Mouse (Mus musculus) central nervous system, embryonic 18 days (tissue): ENCODE measurements around the gene Gtf3c1. TPM values are rescaled to one million over a fixed set of nuclear protein-coding genes. Genes with fewer than 3 reads are reported as not detected.

Experiments
- polyA plus RNA-seq: library from polyadenylated mRNA; depleted of rRNA; stranded (reverse); fragments of >200 nt; gene quantifications from 2 replicates; pipeline ENCODE4 v1.2.3, GENCODE M21; 2012; rRNA removed

Gene Gtf3c1
- polyA plus RNA-seq = 41.3 and 43.3 TPM in 2 replicates

DNA sequence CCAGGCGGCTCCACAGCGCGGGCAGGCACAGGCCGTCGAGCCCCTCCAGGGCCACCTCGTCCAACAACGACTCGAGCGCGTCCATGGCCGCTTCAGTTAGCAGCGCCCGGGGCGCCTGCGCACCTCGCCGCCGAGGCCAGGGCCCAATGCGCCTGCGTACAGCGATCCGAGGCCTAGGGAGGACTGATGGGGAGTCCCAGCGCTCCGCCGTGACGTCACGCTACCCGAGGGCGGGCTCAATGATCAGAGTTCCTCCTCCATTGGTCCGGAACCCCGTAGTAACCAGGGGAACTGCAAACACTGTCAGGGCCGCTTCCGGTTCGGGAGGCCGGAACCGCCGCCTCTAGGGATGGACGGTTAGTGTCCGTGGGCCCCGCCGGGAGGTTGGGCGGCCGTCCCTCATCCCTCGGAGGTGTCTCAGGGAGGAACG is at the start of gene Gtf3c1, which contains the start of gene D430042O09Rik:
Gene Gtf3c1 (minus strand): TSS at position 188 of the 430 bp plus-strand sequence.
Gene D430042O09Rik (plus strand): TSS at position 296 of the 430 bp plus-strand sequence.

DNA sequence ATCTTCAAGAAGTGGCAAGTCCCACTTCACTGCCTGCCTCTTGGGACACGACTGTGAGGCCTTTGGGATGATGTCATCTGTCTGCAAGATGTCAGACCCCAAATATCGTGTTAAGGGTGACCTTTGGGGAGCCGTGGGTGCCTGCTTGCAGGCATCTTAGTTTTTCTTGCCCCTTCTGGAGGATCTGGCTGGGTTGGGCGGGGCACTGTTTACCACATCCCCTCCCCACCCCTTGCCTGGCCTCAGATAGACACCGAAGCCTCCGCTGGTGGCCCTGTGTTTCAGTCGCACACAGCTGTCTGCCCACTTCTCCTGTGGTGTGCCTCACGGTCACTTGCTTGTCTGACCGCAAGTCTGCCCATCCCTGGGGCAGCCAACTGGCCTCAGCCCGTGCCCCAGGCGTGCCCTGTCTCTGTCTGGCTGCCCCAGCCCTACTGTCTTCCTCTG is 104.4 kb downstream of the Gtf3c1 start, which contains the start of gene Il21r:
Gene Il21r (plus strand): TSS at position 245 of the 447 bp plus-strand sequence.

Other genes starting within 250 kb of the Gtf3c1 start
- 60.6 and 65.0 TPM in 2 replicates for gene Nsmce1, start 216.2 kb downstream of the Gtf3c1 start, polyA plus RNA-seq
- 5.6 and 8.8 TPM in 2 replicates for gene Il4ra, start 155.7 kb downstream of the Gtf3c1 start, polyA plus RNA-seq
- gene Il21r, start 104.4 kb downstream of the Gtf3c1 start, polyA plus RNA-seq = 0.24 and 0.31 TPM in 2 replicates
- gene D430042O09Rik, start 108 bp upstream of the Gtf3c1 start, polyA plus RNA-seq = 14.4 and 15.2 TPM in 2 replicates